ENCODE assay signal across 8 mouse cellular contexts in genomic region chr13:21326191-21326590, GRCm38 (mm10). TPM values are rescaled to one million over a fixed set of nuclear protein-coding genes. Genes with fewer than 3 reads are reported as not detected.
A peak's percentile ranks its signal among the peaks of the same experiment; 100 is the strongest.
DNase-seq lines count a peak whose midpoint lies in the region; ATAC-seq lines count a peak whose summit lies in the region.

No protein-coding gene starts in this region.

- peak; percentile 64 for ATAC-seq in kidney, embryonic 16.5 days (ENCODE audit: low FRiP score, low TSS enrichment)
- ATAC-seq in heart, embryonic 13.5 days (ENCODE audit: extremely low read depth, insufficient number of reproducible peaks, low FRiP score, low TSS enrichment) = no peak
- peak; percentile 48; the same call in 1 of the 2 replicates for ATAC-seq in liver, embryonic 13.5 days (ENCODE audit: low read depth)
- no peak for ATAC-seq in monocyte, adult 5-6 weeks (replicated peaks; ENCODE audit: insufficient number of reproducible peaks, low FRiP score, low TSS enrichment, poor library complexity, severe bottlenecking)

- peak overlapping the region; percentile 69 for H3K4me2 ChIP-seq in kidney, embryonic 16.5 days (replicated peaks; ENCODE audit: low read depth, low read length)
- peak overlapping the region; percentile 82 for H3K4me2 ChIP-seq in heart, embryonic 13.5 days
- H3K4me2 ChIP-seq in liver, embryonic 13.5 days = peak overlapping the region; percentile 65

- 3% methylated on average over 4 of the region's 4 CpGs for WGBS in kidney, embryonic 16.5 days
- WGBS in heart, embryonic 13.5 days = 10% methylated on average over 4 of the region's 4 CpGs
- 6% methylated on average over 4 of the region's 4 CpGs for WGBS in liver, embryonic 13.5 days (ENCODE audit: insufficient replicate concordance)

- no peaks in the 10 kb centered on the region for H3K9me3 ChIP-seq in kidney, embryonic 16.5 days (ENCODE audit: low read length)
- H3K9me3 ChIP-seq in heart, embryonic 13.5 days = no peaks in the 10 kb centered on the region
- H3K9me3 ChIP-seq in liver, embryonic 13.5 days (replicated peaks) = no peaks in the 10 kb centered on the region

- H3K36me3 ChIP-seq in kidney, embryonic 16.5 days (ENCODE audit: insufficient read depth, low read length) = no peaks in the 10 kb centered on the region
- H3K36me3 ChIP-seq in heart, embryonic 13.5 days = no peaks in the 10 kb centered on the region
- H3K36me3 ChIP-seq in liver, embryonic 13.5 days = no peaks in the 10 kb centered on the region

- H3K9ac ChIP-seq in kidney, embryonic 16.5 days (replicated peaks; ENCODE audit: low read length) = no peak overlapping the region
- H3K9ac ChIP-seq in heart, embryonic 13.5 days = no peak overlapping the region
- no peak overlapping the region for H3K9ac ChIP-seq in liver, embryonic 13.5 days

- no peak for DNase-seq in kidney, adult 18-20 months
- DNase-seq in c-Kit-positive CD71-positive TER-119-positive erythroid progenitor cells, embryonic 14.5 days (ENCODE audit: low spot score) = peak; percentile 52
- DNase-seq in liver, embryonic 13.5 days = no peak
- peak; percentile 72 for DNase-seq in retina, postnatal 1 day
- no peak for DNase-seq in urinary bladder, postnatal 36 days (ENCODE audit: low spot score in 2 of 2)

- no peak overlapping the region for H3K27ac ChIP-seq in kidney, embryonic 16.5 days (ENCODE audit: low read length)
- H3K27ac ChIP-seq in heart, embryonic 13.5 days (replicated peaks) = no peak overlapping the region
- no peak overlapping the region for H3K27ac ChIP-seq in liver, embryonic 13.5 days

- peaks cover 15% of the 10 kb centered on the region for H3K4me1 ChIP-seq in kidney, embryonic 16.5 days (ENCODE audit: insufficient read depth, low read length)
- H3K4me1 ChIP-seq in heart, embryonic 13.5 days = peaks cover 8% of the 10 kb centered on the region
- H3K4me1 ChIP-seq in liver, embryonic 13.5 days (replicated peaks) = peaks cover 19% of the 10 kb centered on the region

- peak overlapping the region; percentile 53 for H3K4me3 ChIP-seq in kidney, embryonic 16.5 days (ENCODE audit: low read length)
- peak overlapping the region; percentile 57 for H3K4me3 ChIP-seq in heart, embryonic 13.5 days
- H3K4me3 ChIP-seq in liver, embryonic 13.5 days (replicated peaks) = peak overlapping the region; percentile 55; the same call in 1 of the 2 replicates

- H3K27me3 ChIP-seq in kidney, embryonic 16.5 days (ENCODE audit: insufficient read depth, low read length) = no peaks in the 10 kb centered on the region
- H3K27me3 ChIP-seq in heart, embryonic 13.5 days (replicated peaks) = peaks cover 2% of the 10 kb centered on the region; the same call in 1 of the 2 replicates
- H3K27me3 ChIP-seq in liver, embryonic 13.5 days = peaks cover 47% of the 10 kb centered on the region

RNA-seq across cellular contexts. Expression of gene Gpx6, which starts 14.3 kb away (rescaled TPM):
- polyA plus RNA-seq in kidney, embryonic 16.5 days (2015; fragmentation: Nextera tagmentation; extraction: Ambion mirVana) = 10.7 and 11.8 TPM in 2 replicates
- not detected in 2 replicates for polyA plus RNA-seq in heart, embryonic 13.5 days (2015; fragmentation: Nextera tagmentation; extraction: Ambion mirVana)
- polyA plus RNA-seq in liver, embryonic 13.5 days (2015; fragmentation: Nextera tagmentation; extraction: Ambion mirVana) = not detected in 2 replicates
- total RNA-seq in monocyte, adult 5-6 weeks (2017) = not detected in 3 replicates

RNA-seq across cellular contexts. Expression of gene Olfr1367, which starts 20.5 kb away (rescaled TPM):
- not detected in 2 replicates for polyA plus RNA-seq in kidney, embryonic 16.5 days (2015; fragmentation: Nextera tagmentation; extraction: Ambion mirVana)
- not detected in 2 replicates for polyA plus RNA-seq in heart, embryonic 13.5 days (2015; fragmentation: Nextera tagmentation; extraction: Ambion mirVana)
- not detected in 2 replicates for polyA plus RNA-seq in liver, embryonic 13.5 days (2015; fragmentation: Nextera tagmentation; extraction: Ambion mirVana)
- total RNA-seq in monocyte, adult 5-6 weeks (2017) = not detected in 3 replicates

RNA-seq across cellular contexts. Expression of gene Gpx5, which starts 33.7 kb away (rescaled TPM):
- not detected in 2 replicates for polyA plus RNA-seq in kidney, embryonic 16.5 days (2015; fragmentation: Nextera tagmentation; extraction: Ambion mirVana)
- not detected in 2 replicates for polyA plus RNA-seq in heart, embryonic 13.5 days (2015; fragmentation: Nextera tagmentation; extraction: Ambion mirVana)
- not detected in 2 replicates for polyA plus RNA-seq in liver, embryonic 13.5 days (2015; fragmentation: Nextera tagmentation; extraction: Ambion mirVana)
- not detected in 3 replicates for total RNA-seq in monocyte, adult 5-6 weeks (2017)

RNA-seq across cellular contexts. Expression of gene Zscan12, which starts 36.4 kb away (rescaled TPM):
- 12.9 and 13.9 TPM in 2 replicates for polyA plus RNA-seq in kidney, embryonic 16.5 days (2015; fragmentation: Nextera tagmentation; extraction: Ambion mirVana)
- polyA plus RNA-seq in heart, embryonic 13.5 days (2015; fragmentation: Nextera tagmentation; extraction: Ambion mirVana) = 7.1 and 7.7 TPM in 2 replicates
- 4.4 and 5.0 TPM in 2 replicates for polyA plus RNA-seq in liver, embryonic 13.5 days (2015; fragmentation: Nextera tagmentation; extraction: Ambion mirVana)
- 4.3 to 8.4 TPM (median 7.9 TPM) in 3 replicates for total RNA-seq in monocyte, adult 5-6 weeks (2017)

Comparison
In these comparisons a context has a peak if more than half of its experiments do, and no peak if none do; other contexts are left out.
1. ATAC-seq: peak in kidney, embryonic 16.5 days (single experiment) and liver, embryonic 13.5 days (single experiment); none in heart, embryonic 13.5 days (single experiment) and monocyte, adult 5-6 weeks (single experiment).
2. DNase-seq: peak in c-Kit-positive CD71-positive TER-119-positive erythroid progenitor cells, embryonic 14.5 days (single experiment) and retina, postnatal 1 day (single experiment); none in kidney, adult 18-20 months (single experiment), liver, embryonic 13.5 days (single experiment) and urinary bladder, postnatal 36 days (0 of 2).
3. RNA of gene Gpx6, which starts 14.3 kb away (polyA plus RNA-seq): 10.7 to 11.8 TPM in kidney, embryonic 16.5 days; not detected in liver, embryonic 13.5 days and not detected in heart, embryonic 13.5 days; every median in the first group is over 10 times any median in the second.
4. Peak in every context shown above with its lines, with median percentiles within 50 percentile points of each other: H3K4me2 ChIP-seq and H3K4me3 ChIP-seq.